Mouse (Mus musculus) brain, embryonic 14.5 days (tissue): ENCODE results near the gene Rtp2.

Experiments used
- CTCF ChIP-seq: fragments of 200-500 bp; IDR thresholded peaks from 2 replicates; pipeline ENCODE4 v1.5.1; 2012; ENCODE audit warnings: inconsistent platforms, mild to moderate bottlenecking, moderate library complexity, borderline replicate concordance; ENCODE audit not compliant: insufficient read depth, insufficient read length; ENCODE audit errors: extremely low read depth
- POLR2A ChIP-seq: fragments of 200-500 bp; IDR thresholded peaks from 2 replicates; pipeline ENCODE4 v1.6.1; 2012; ENCODE audit warnings: mild to moderate bottlenecking, inconsistent platforms, borderline replicate concordance; ENCODE audit not compliant: poor library complexity, insufficient read depth, insufficient read length, severe bottlenecking; ENCODE audit errors: extremely low read depth

GRCm38 (mm10) chr16:23972126-23972740 is 40.0 kb upstream of the Rtp2 start:
- TF ChIP-seq POLR2A: no peak
- TF ChIP-seq CTCF: no peak
